Mouse (Mus musculus) gastrocnemius, postnatal 25 days (tissue): ENCODE data around the gene Rapgef4. TPM values are rescaled to one million over a fixed set of nuclear protein-coding genes. Genes with fewer than 3 reads are reported as not detected.

Experiments
- DNase-seq: peaks from one replicate; pipeline ENCODE4 v3.0.0; 2022
- total RNA-seq, 2 experiments: library from RNA; stranded (reverse); gene quantifications; 1 replicate in 1 of 2; 2 replicates in 1 of 2; pipeline ENCODE4 v1.2.3; 2021

Rapgef4 gene
- total RNA-seq, 2 experiments from 2014 or later = 1.8 to 2.3 TPM

DNA sequence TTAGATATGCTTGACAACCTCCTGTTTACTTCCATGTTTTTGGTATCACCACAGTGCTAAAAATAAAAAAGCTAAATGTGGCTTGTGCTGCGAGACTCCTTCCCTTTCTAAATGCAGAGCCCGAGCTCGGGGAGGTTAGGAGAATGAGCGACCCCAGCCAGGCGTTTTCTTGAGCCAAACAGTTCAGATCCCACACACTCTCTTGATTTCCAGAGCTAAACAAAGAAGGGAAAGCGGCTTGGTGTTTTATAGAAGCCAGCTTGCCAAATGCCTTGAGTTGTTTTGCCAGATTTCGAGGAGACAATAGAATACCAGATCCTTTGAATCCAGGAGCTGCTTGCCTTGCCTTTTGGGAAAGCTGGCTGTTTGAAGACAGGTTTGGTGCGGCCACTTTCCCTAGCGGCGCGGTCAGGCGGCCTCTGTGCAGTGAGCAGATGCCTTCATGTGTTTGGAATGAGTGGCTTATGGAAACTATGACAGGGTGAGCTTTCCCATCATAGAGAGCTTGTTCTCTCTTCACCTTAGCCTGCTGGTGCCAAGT is 254.4 kb downstream of the Rapgef4 start:
- DNase-seq = peak; percentile 30

GRCm38 (mm10) chr2:72238421-72238820 is 257.4 kb downstream of the Rapgef4 start:
- DNase-seq = no peak

- DNase-seq = no peak
Measured at GRCm38 (mm10) chr2:72238925-72239324, 257.9 kb downstream of the Rapgef4 start.

- DNase-seq = no peak
Measured at GRCm38 (mm10) chr2:72239456-72239855, 258.4 kb downstream of the Rapgef4 start.

DNA sequence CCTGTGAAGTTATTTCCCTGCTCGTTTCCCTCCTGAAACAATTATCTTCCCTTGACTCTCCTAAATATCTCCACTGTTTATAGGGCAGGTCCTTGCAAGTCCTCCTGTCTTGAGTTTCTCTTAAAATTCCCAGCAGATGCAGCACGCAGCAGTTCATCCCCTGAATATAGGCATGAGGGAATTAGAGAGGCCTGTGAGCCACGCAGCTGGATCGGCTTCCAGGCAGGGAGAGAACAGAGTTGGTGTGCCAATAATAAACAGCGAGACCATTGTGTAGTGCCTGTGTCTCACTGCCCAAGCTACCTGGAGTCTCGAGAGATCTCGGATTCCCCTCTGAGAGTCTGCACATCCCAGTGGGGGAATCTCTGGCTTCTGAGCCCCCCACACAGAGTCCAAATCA is 259.0 kb downstream of the Rapgef4 start:
- no peak for DNase-seq

DNA sequence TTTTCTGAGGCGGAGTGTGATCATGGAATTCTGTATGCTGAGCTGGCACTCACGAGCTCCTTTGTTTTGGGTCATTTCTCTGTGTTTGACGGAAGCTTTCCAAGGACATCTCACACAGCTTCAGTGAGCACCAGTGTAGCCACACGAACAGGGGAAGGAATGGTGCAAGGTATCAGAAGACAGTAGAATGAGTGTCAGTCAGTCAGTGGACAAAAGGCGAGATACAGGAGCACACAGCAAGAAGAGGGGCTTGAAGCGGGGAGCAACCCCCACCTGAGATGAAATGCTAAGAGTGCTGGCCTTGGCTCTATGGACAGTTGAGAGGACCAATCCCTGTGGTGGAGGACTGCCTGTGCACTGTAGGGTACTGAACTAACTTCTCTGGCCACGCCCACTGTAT is 259.7 kb downstream of the Rapgef4 start:
- DNase-seq = no peak

GRCm38 (mm10) chr2:72241714-72242472 is 260.9 kb downstream of the Rapgef4 start:
- no peak for DNase-seq

GRCm38 (mm10) chr2:72242910-72243675 is 262.1 kb downstream of the Rapgef4 start:
- no peak for DNase-seq

- no peak for DNase-seq
Measured at GRCm38 (mm10) chr2:72245631-72246030, 264.6 kb downstream of the Rapgef4 start.

DNA sequence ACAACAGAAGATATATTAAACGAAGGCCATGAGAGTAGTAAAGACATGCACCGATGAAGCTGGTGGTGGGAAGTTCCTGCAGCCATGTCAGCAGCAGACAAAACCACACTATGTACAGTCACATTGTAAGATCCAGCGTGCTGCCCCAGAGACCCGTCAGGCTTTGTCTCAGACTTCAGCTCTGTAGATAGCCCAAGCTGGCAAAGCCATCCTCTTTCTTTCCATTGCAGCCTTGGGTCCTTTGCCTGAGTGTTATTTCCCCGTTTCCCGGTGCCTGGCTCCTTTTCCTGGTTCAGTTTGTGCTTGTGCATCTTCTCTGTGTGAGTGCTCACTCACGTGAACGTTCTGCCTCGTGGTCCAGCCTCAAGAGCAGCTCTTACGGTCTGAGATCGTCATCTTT is 265.3 kb downstream of the Rapgef4 start:
- no peak for DNase-seq

DNA sequence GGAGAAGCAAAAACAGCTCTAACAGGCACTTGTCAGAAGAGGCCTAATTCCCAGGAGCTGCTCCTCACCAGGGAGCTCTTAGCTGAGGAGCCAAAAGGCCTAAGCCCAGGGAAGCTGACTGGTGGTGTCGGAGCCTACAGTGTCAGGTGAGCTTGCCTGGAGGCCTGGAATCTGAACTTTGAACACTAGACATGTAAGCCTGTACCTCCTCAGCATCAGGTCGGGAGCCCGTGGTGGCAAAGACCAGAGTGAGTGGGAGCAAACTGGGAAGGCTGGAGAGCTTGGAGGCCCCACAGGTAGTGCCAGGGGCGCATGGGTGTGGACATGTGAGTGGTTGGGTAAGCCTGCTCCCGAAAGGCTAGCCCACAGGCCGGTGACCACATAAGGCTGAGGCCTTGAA is 266.8 kb downstream of the Rapgef4 start:
- no peak for DNase-seq

DNA sequence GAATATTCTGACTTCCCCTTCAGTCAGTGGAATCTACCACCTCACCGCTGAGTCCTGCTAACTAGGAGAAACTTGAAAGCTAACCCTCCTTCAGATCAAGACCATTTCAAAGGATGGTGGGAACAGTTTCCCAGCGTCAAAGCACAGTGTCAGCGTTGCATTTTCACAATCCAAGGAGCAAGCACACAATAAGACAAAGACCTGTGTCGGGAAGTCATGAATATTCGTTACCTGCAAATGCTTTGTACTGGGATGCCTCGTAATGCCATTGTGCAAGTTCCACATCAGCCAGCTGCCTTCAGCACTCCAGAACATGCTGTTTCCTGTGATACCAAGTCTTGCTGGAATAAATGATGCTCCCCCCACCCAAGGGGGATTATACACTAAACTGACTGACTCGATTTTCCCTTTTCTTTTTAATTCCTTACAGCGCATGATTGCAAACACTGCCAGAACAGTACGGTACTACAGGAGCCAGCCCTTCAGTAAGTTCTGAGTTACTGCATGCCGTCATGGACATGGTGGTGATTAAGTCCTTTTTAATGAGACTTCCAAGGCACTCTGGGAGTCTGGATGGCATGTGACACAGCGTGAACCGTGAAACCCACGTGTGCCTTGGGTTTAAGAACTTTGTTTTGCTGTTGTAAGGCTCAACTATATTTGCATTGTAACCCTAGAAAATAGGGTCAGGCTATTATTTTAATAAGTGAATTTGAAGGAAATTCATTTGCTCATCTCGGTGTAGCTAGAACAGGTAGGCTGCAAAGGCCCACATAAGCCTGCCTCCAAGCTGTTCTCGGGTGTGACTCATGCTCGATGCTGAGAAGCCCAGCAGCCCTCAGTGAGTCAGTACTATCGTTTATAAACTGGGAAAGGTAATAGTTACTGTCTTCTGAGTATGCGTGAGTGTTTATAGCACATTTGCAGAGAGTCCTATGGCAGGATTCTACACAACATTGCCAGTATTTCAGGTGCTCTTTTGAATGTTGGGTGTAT is 271.8 kb downstream of the Rapgef4 start:
- DNase-seq = no peak

- no peak for DNase-seq
Measured at GRCm38 (mm10) chr2:72253882-72254281, 272.8 kb downstream of the Rapgef4 start.

DNA sequence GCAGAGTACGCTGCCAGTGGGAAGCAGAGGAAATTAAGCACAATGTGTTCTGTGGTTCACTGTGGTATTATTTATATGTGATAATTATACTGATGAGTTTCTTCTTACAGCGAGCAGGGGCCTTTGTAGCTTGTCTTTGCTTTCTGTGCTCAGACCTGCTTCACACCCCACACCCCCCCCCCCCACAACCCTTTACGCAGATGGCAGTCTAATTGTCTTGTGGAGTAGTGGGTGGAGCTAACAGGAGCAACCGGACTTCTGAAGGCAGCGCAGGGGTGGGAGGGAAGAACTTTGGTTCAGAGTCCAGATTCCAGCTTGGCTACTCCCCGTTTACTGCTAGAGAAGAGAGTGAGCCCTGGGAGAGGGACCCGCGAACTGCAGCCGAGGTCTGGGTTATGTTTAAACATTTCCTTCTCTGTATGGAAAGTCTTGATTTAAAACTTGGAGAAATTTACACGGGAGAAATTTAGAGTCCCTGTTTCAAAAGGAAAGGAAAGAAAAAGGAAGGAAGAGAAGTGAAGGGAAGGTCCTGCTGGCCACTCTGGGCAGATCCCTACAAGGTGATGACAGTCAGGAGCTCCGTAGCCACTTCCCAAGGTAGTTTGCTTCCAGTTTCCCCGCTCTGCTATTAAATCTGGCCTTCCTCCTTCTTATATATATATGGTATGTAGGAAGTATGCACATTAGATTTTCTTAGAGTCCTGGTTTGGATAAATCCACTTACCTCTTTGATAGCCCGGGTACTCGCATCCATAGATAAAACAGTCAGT is 274.0 kb downstream of the Rapgef4 start:
- no peak for DNase-seq

GRCm38 (mm10) chr2:72260704-72261103 is 279.7 kb downstream of the Rapgef4 start:
- no peak for DNase-seq

- DNase-seq = no peak
Measured at GRCm38 (mm10) chr2:72262814-72263480, 281.9 kb downstream of the Rapgef4 start.

DNA sequence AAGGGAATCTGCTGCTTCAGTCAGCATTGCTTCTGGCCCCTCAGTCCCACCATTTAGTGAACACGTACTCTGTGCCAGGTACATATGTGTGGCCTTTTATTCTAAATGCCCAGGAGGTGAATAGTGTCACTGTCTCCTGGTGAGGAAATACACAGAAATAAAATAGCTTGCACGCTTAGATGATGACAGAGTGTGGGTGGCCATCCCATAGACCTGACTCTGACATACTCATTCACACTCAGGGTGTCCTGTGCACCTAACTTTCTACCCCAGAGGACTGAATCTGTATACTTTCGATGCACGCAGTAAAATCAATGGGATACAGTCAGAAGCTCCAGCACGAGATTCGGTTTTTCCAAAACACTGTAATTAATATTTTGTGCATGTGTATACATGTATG is 286.4 kb downstream of the Rapgef4 start:
- no peak for DNase-seq

GRCm38 (mm10) chr2:72269651-72270341 is 288.8 kb downstream of the Rapgef4 start:
- no peak for DNase-seq

GRCm38 (mm10) chr2:72278247-72278873 is 297.3 kb downstream of the Rapgef4 start:
- no peak for DNase-seq

DNA sequence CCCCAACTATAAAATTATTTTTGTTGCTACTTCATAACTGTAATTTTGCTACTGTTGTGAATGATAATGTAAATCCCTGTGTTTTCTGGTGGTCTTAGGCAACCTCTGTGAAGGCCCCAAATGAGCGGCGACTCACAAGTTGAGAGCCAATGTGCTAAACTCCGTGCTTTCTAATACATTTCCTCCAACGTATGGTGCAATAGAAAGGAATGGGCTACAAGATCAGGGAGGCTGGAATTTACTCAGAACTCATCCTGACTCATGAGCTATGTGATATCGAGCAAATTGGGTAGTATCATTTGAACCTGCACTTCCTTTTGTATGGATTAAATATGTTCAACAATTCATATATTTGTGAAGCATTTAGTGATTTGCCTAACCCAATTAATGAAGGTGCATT is 299.5 kb downstream of the Rapgef4 start:
- no peak for DNase-seq
